Mouse (Mus musculus) C2C12 (cell line): ENCODE data around the gene Srbd1. TPM values are rescaled to one million over a fixed set of nuclear protein-coding genes. Genes with fewer than 3 reads are reported as not detected.

Experiments
- H3K27me3 ChIP-seq: one replicate; pipeline ENCODE4 v1.6.1; 2011; ENCODE audit not compliant: control insufficient read depth, insufficient read depth, insufficient read length
- H3K36me3 ChIP-seq: one replicate; pipeline ENCODE4 v1.6.1; 2011; ENCODE audit not compliant: control insufficient read depth, insufficient read depth
- H3K4me3 ChIP-seq: one replicate; pipeline ENCODE4 v1.5.1; 2011; ENCODE audit warnings: mild to moderate bottlenecking, control low read depth; ENCODE audit not compliant: poor library complexity, insufficient read depth, severe bottlenecking
- H3K79me2 ChIP-seq: one replicate; pipeline ENCODE4 v1.6.1; 2011; ENCODE audit not compliant: control insufficient read depth, insufficient read depth
- H3K79me3 ChIP-seq: one replicate; pipeline ENCODE4 v1.6.1; 2011; ENCODE audit warnings: low read depth, control low read depth
- H3ac ChIP-seq: one replicate; pipeline ENCODE3; 2011; ENCODE audit warnings: low read depth; ENCODE audit not compliant: control insufficient read depth, insufficient read length
- CEBPB ChIP-seq: IDR thresholded peaks from one replicate; pipeline ENCODE4 v1.6.1; 2011; ENCODE audit warnings: low read depth, mild to moderate bottlenecking, control low read depth, moderate library complexity
- CTCF ChIP-seq: IDR thresholded peaks from one replicate; pipeline ENCODE4 v1.5.1; 2011; ENCODE audit not compliant: control insufficient read depth, insufficient read depth, insufficient read length
- FOSL1 ChIP-seq: IDR thresholded peaks from one replicate; pipeline ENCODE4 v1.8.0; 2011; ENCODE audit warnings: mild to moderate bottlenecking, low read length; ENCODE audit not compliant: poor library complexity, insufficient read depth, severe bottlenecking
- MAX ChIP-seq: IDR thresholded peaks from one replicate; pipeline ENCODE4 v1.6.1; 2011; ENCODE audit warnings: mild to moderate bottlenecking, control low read depth
- MYOD1 ChIP-seq: IDR thresholded peaks from one replicate; pipeline ENCODE4 v1.6.1; 2011; ENCODE audit warnings: low read depth; ENCODE audit not compliant: control insufficient read depth, insufficient read length
- MYOG ChIP-seq: IDR thresholded peaks from one replicate; pipeline ENCODE4 v1.6.1; 2011; ENCODE audit not compliant: control insufficient read depth, insufficient read length; ENCODE audit errors: extremely low read depth
- USF1 ChIP-seq: IDR thresholded peaks from one replicate; pipeline ENCODE4 v1.6.1; 2011; ENCODE audit warnings: low read depth, mild to moderate bottlenecking, control low read depth, moderate library complexity
- polyA plus RNA-seq: library from polyadenylated mRNA; unstranded; fragments of >200 nt; fragmentation: generic; extraction: Trizol; gene quantifications from one replicate; pipeline ENCODE4 v1.2.1, GENCODE M21; 2012; ENCODE audit warnings: missing spikeins

Gene Srbd1
- polyA plus RNA-seq, 1 experiment, result 7.6 TPM

GRCm38 (mm10) chr17:86089893-86090588, 54.9 kb downstream of the Srbd1 start:
- Histone ChIP-seq H3ac (no peak overlapping the region), H3K36me3 (peaks cover 9% of the 10 kb centered on the region), H3K4me3 (no peak overlapping the region), H3K79me2 (no peaks in the 10 kb centered on the region), H3K27me3 (no peaks in the 10 kb centered on the region), H3K79me3 (no peaks in the 10 kb centered on the region)
- TF ChIP-seq CEBPB (no peak), MYOG (no peak), MYOD1 (no peak), FOSL1 (no peak), USF1 (no peak), MAX (no peak)

- H3K79me2 ChIP-seq, result no peaks in the 10 kb centered on the region
- peaks cover 16% of the 10 kb centered on the region for H3K36me3 ChIP-seq
- TF ChIP-seq CEBPB (no peak), USF1 (no peak), CTCF (no peak), MYOD1 (no peak), FOSL1 (no peak), MAX (no peak), MYOG (no peak)
Measured at GRCm38 (mm10) chr17:86087922-86088321, 57.1 kb downstream of the Srbd1 start.

GRCm38 (mm10) chr17:86086191-86086590, 58.8 kb downstream of the Srbd1 start:
- H3K36me3 ChIP-seq, result peaks cover 18% of the 10 kb centered on the region
- H3ac ChIP-seq, result no peak overlapping the region
- no peak overlapping the region for H3K4me3 ChIP-seq
- H3K79me3 ChIP-seq, result no peaks in the 10 kb centered on the region
- H3K27me3 ChIP-seq, result no peaks in the 10 kb centered on the region
- TF ChIP-seq CTCF (no peak), MYOD1 (no peak), MYOG (no peak), FOSL1 (no peak)
- no peaks in the 10 kb centered on the region for H3K79me2 ChIP-seq

More at GRCm38 (mm10) chr17:86087922-86088321, 57.1 kb downstream of the Srbd1 start:
- H3K4me3 ChIP-seq, result no peak overlapping the region
- H3K27me3 ChIP-seq, result no peaks in the 10 kb centered on the region
- no peak overlapping the region for H3ac ChIP-seq
- no peaks in the 10 kb centered on the region for H3K79me3 ChIP-seq

- Histone ChIP-seq H3K27me3 (no peaks in the 10 kb centered on the region), H3K36me3 (peaks cover 12% of the 10 kb centered on the region), H3K4me3 (no peak overlapping the region), H3K79me2 (no peaks in the 10 kb centered on the region), H3K79me3 (no peaks in the 10 kb centered on the region), H3ac (no peak overlapping the region)
- TF ChIP-seq MAX (no peak), MYOG (no peak), FOSL1 (no peak), CTCF (no peak), CEBPB (no peak), MYOD1 (no peak), USF1 (no peak)
Measured at GRCm38 (mm10) chr17:86083207-86083606, 61.8 kb downstream of the Srbd1 start.

GRCm38 (mm10) chr17:86078060-86078459, 66.9 kb downstream of the Srbd1 start:
- Histone ChIP-seq H3K4me3 (no peak overlapping the region), H3K79me3 (no peaks in the 10 kb centered on the region), H3ac (no peak overlapping the region), H3K36me3 (peaks cover 4% of the 10 kb centered on the region), H3K27me3 (no peaks in the 10 kb centered on the region), H3K79me2 (no peaks in the 10 kb centered on the region)
- TF ChIP-seq MAX (no peak), FOSL1 (no peak), CEBPB (no peak), MYOD1 (no peak)

- no peak for TF ChIP-seq CEBPB
- no peak for TF ChIP-seq MYOG
- TF ChIP-seq MAX, result no peak
- TF ChIP-seq CTCF, result no peak
- no peak for TF ChIP-seq MYOD1
- no peak for TF ChIP-seq FOSL1
- no peaks in the 10 kb centered on the region for H3K79me2 ChIP-seq
- no peaks in the 10 kb centered on the region for H3K27me3 ChIP-seq
- no peak overlapping the region for H3ac ChIP-seq
- H3K4me3 ChIP-seq, result no peak overlapping the region
- no peaks in the 10 kb centered on the region for H3K36me3 ChIP-seq
- no peaks in the 10 kb centered on the region for H3K79me3 ChIP-seq
Measured at GRCm38 (mm10) chr17:86067444-86067843, 77.5 kb downstream of the Srbd1 start.
